Mouse (Mus musculus) C2C12 (cell line): ENCODE measurements around the gene Klra4.

Source experiments
- CTCF ChIP-seq: IDR thresholded peaks from one replicate; pipeline ENCODE4 v1.5.1; 2011; ENCODE audit not compliant: control insufficient read depth, insufficient read depth, insufficient read length
- MAX ChIP-seq: IDR thresholded peaks from one replicate; pipeline ENCODE4 v1.6.1; 2011; ENCODE audit warnings: mild to moderate bottlenecking, control low read depth
- MYOD1 ChIP-seq: IDR thresholded peaks from one replicate; pipeline ENCODE4 v1.6.1; 2011; ENCODE audit warnings: low read depth; ENCODE audit not compliant: control insufficient read depth, insufficient read length

DNA sequence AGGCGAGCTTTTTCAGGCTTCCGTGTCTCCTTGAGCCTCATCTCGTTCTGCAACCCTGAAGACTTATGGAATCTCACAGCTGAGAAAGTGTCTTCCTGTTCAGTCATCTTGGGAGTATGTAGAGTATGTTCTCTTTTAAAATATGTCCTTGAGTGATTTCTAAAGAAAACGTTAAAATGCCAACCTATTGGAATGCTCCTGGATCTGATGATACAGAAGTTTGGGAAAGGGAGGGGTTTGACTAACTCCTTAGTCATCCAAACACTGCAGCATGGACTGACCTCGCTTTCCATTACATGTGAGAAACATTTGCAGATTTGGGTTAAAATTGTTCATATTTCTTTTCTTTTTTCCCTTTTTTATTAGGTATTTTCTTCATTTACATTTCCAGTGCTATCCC, 1.9 kb downstream of the Klra4 start:
- TF ChIP-seq MYOD1 (no peak), CTCF (no peak), MAX (no peak)
